Mouse (Mus musculus): Measurements from ENCODE around the gene Plxna4. TPM values are rescaled to one million over a fixed set of nuclear protein-coding genes. Genes with fewer than 3 reads are reported as not detected.

The Plxna4 gene
- polyA plus RNA-seq, 1 experiment from 2014 or later = 2.3 TPM

DNA sequence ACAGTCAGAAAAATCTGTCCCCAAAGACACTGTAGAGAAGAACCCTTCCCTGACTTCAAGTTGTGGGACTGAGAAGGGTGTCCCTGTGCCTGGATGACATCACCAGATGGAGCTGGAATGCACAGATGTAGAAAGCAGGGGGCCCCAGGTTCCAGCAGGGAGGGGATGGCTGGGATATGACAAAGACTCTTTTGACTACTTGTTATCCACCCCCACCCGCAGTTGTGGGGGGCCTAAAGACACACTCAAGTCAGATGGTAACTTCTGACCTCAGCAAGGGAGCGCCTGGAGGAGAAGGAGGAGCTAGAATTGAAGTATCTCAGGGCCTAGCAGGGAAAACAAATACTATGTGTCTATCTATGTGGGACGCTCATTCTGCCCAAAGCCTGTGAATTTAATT lies 266.8 kb downstream of the Plxna4 start:
- no peaks in the 10 kb centered on the region for H3K36me3 ChIP-seq
- ATAC-seq = no peak
- WGBS = 66% methylated on average over 3 of the region's 3 CpGs
- no peak overlapping the region for H3K4me2 ChIP-seq (replicated peaks)
- no peaks in the 10 kb centered on the region for H3K27me3 ChIP-seq (replicated peaks)
- no peaks in the 10 kb centered on the region for H3K9me3 ChIP-seq
- H3K27ac ChIP-seq = no peak overlapping the region
- H3K4me1 ChIP-seq (replicated peaks) = no peaks in the 10 kb centered on the region
- H3K4me3 ChIP-seq (replicated peaks) = no peak overlapping the region
- no peak overlapping the region for H3K9ac ChIP-seq

DNA sequence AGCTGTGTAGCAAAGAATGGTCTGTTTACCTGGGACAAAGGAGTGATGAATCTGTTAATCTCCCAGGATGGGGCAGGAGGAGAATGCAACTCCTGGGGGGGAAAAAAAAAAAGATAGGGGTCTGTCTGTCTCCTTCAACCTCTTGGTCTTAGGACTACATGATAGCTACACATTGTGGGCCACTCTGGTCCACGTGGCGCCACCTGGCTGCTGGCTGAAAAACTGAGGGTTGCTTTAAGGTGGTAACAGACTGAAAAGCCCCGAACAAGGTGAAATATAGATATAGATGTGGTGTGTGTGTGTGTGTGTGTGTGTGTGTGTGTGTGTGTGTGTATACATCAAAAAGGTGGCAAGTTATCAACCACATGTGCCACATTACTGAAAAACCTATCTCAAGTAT lies 267.7 kb downstream of the Plxna4 start:
- H3K4me1 ChIP-seq (replicated peaks) = no peaks in the 10 kb centered on the region
- no peak overlapping the region for H3K27ac ChIP-seq
- ATAC-seq = no peak
- H3K4me2 ChIP-seq (replicated peaks) = no peak overlapping the region
- no peaks in the 10 kb centered on the region for H3K27me3 ChIP-seq (replicated peaks)
- 39% methylated on average over 3 of the region's 3 CpGs for WGBS
- H3K9me3 ChIP-seq = no peaks in the 10 kb centered on the region
- H3K4me3 ChIP-seq (replicated peaks) = no peak overlapping the region
- no peak overlapping the region for H3K9ac ChIP-seq
- H3K36me3 ChIP-seq = no peaks in the 10 kb centered on the region

DNA sequence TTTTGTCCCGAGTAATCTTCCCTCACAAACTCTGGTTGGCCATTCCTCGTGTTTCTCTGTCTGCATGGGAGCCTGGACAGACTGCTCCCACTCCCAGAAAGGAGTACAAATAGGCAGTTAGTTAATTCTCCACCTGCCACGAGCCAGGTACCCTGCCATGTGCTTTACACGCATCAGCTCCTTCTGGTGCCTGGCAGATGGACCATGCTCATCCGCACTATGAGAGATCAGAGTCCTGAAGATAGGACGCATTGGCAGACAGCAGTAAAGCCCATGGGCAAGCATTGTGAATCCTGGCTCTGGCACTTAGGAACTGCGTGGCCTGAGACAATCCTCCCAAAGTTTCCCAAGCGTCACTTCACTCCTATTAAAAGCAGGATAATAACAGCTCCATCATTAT lies 270.5 kb downstream of the Plxna4 start:
- no peak overlapping the region for H3K4me2 ChIP-seq (replicated peaks)
- ATAC-seq = no peak
- no peak overlapping the region for H3K9ac ChIP-seq
- H3K9me3 ChIP-seq = no peaks in the 10 kb centered on the region
- no peaks in the 10 kb centered on the region for H3K4me1 ChIP-seq (replicated peaks)
- no peaks in the 10 kb centered on the region for H3K27me3 ChIP-seq (replicated peaks)
- WGBS = 78% methylated on average over 8 of the region's 8 CpGs
- no peak overlapping the region for H3K4me3 ChIP-seq (replicated peaks)
- no peaks in the 10 kb centered on the region for H3K36me3 ChIP-seq
- H3K27ac ChIP-seq = no peak overlapping the region

DNA sequence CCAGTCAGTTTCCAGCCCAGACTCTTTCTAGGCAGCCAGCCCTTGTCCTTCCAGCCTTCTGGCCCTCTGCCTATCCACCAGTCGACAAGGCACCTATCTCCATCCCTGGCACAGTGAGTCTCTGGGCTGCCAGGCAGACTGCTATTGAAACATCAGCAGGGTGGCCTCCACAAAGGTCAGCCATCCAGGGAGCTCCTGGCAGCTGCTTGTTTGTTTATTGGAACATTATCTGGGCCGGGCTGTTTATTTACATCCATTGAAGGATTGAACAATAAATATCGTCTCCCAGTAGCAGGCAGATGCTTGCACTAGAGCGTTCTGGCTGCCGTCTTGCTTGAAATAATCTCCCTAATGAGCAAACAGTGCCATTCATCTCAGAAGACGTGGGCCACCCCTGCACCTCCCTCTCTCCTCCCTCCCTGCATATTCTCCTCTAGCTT lies 273.0 kb downstream of the Plxna4 start:
- Histone ChIP-seq H3K36me3 (no peaks in the 10 kb centered on the region), H3K4me1 (replicated peaks) (no peaks in the 10 kb centered on the region), H3K27ac (no peak overlapping the region), H3K27me3 (replicated peaks) (no peaks in the 10 kb centered on the region), H3K9me3 (no peaks in the 10 kb centered on the region), H3K9ac (no peak overlapping the region), H3K4me2 (replicated peaks) (no peak overlapping the region), H3K4me3 (replicated peaks) (no peak overlapping the region)
- no peak for ATAC-seq
- WGBS = 9% methylated on average over 6 of the region's 6 CpGs

DNA sequence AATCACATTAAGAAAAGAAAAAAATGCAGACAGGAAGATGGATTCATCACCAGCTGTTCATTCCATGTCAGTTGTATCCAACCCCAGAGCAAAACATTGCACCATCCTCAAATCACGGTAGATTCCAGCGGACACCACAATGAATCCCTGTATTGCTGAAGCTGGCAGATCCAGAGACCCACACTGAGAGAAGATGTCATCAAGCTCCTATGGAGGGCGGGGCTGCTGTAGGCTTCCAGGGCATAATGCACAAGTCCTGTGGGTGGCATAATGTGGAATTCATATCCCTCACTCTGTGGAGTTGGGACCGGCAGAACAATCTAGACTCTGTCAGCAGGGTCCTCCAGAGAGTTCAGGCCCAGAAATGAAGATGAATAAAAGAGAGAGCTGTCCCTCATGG lies 278.8 kb downstream of the Plxna4 start:
- no peak overlapping the region for H3K4me3 ChIP-seq (replicated peaks)
- H3K4me1 ChIP-seq (replicated peaks) = no peaks in the 10 kb centered on the region
- no peaks in the 10 kb centered on the region for H3K36me3 ChIP-seq
- no peaks in the 10 kb centered on the region for H3K27me3 ChIP-seq (replicated peaks)
- H3K27ac ChIP-seq = no peak overlapping the region
- no peak for ATAC-seq
- H3K4me2 ChIP-seq (replicated peaks) = no peak overlapping the region
- 88% methylated on average over 4 of the region's 4 CpGs for WGBS
- H3K9ac ChIP-seq = no peak overlapping the region
- no peaks in the 10 kb centered on the region for H3K9me3 ChIP-seq

DNA sequence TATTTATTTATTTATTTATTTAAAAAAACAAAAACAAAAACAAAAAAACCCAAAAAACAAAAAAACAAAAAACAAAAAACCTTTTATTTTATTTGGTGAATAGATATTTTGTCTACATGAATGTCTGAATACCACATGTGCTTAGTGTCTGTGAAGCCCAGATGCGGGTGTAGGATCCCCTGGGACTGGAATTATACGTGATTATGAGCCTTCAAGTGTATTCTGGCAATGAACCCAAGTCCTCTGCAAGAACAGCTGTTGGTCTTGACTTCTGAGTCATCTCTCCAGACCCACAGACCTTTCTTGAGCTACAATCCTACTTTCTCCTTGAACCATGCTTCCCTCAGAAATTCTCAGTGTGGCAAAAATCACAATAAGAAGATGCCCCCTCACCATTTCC lies 287.4 kb downstream of the Plxna4 start:
- H3K4me1 ChIP-seq (replicated peaks) = no peaks in the 10 kb centered on the region
- H3K27ac ChIP-seq = no peak overlapping the region
- no peak overlapping the region for H3K4me2 ChIP-seq (replicated peaks)
- no peaks in the 10 kb centered on the region for H3K9me3 ChIP-seq
- no peaks in the 10 kb centered on the region for H3K36me3 ChIP-seq
- no peaks in the 10 kb centered on the region for H3K27me3 ChIP-seq (replicated peaks)
- no peak for ATAC-seq
- H3K9ac ChIP-seq = no peak overlapping the region
- WGBS = 81% methylated on average over 2 of the region's 2 CpGs
- no peak overlapping the region for H3K4me3 ChIP-seq (replicated peaks)

DNA sequence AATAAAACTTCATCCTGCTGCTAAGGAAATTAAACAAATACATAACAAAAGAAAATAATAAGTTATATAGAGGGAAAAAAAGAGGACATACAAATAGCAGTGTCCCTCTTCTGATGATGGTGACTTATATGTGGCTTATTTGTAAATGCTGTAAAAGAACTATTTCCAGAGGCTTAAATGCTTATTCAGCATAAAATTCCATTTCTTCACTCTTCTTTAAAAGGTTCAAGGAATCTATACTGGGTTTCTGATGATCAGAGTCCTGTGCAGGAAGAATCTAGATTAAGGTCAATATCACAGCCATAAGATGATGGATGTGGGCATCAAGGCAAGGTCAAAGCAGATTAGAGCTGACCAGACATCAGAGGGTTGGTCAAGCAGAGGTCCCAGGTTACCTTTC lies 306.5 kb downstream of the Plxna4 start:
- Histone ChIP-seq H3K9me3 (no peaks in the 10 kb centered on the region), H3K9ac (no peak overlapping the region), H3K36me3 (no peaks in the 10 kb centered on the region), H3K4me2 (replicated peaks) (no peak overlapping the region), H3K4me1 (replicated peaks) (no peaks in the 10 kb centered on the region), H3K27ac (no peak overlapping the region), H3K27me3 (replicated peaks) (no peaks in the 10 kb centered on the region), H3K4me3 (replicated peaks) (no peak overlapping the region)
- no peak for ATAC-seq

DNA sequence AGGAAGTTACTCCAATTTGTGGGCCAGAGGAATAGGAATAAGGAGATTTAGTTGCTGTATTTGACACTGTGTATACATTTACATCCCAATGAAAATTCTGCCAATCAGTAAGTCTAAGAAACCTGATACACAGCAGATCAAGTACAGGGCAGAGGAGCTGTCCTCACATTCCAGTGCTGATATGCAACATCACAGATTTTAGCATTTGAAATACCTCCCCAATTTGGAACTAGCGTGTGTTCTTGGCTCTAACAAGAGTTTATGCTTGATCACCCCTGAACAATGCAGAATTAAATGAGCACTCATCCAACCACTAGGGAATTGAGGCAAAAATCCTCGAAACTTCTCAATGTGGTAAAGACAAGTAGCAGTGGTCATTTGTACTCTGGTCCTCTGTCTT lies 307.3 kb downstream of the Plxna4 start:
- Histone ChIP-seq H3K4me2 (replicated peaks) (no peak overlapping the region), H3K27ac (no peak overlapping the region), H3K27me3 (replicated peaks) (no peaks in the 10 kb centered on the region), H3K4me1 (replicated peaks) (no peaks in the 10 kb centered on the region), H3K9ac (no peak overlapping the region), H3K36me3 (no peaks in the 10 kb centered on the region), H3K4me3 (replicated peaks) (no peak overlapping the region), H3K9me3 (no peaks in the 10 kb centered on the region)
- 51% methylated on average over 2 of the region's 2 CpGs for WGBS
- no peak for ATAC-seq

DNA sequence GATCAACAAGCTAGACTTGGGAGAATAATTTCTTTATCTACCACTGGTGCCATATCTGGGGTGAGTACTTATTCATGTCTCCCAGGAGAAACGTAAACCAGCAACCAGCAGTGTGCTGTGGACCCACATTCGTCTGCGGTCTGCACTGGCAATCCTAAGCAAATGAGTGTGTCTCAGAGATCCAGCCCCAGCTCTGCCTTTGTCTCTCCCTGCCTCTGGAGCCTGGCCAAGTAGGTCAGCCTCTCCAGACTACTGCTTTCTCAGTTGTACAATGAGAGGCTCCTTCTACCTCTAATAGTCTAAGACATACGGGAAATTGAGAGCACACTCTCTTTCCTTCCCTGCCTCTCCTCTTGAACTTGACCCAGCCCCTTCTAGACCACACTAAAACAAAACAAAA lies 316.5 kb downstream of the Plxna4 start:
- Histone ChIP-seq H3K27ac (no peak overlapping the region), H3K36me3 (no peaks in the 10 kb centered on the region), H3K4me1 (replicated peaks) (no peaks in the 10 kb centered on the region), H3K9me3 (no peaks in the 10 kb centered on the region), H3K9ac (no peak overlapping the region), H3K27me3 (replicated peaks) (no peaks in the 10 kb centered on the region), H3K4me2 (replicated peaks) (no peak overlapping the region), H3K4me3 (replicated peaks) (no peak overlapping the region)
- ATAC-seq = no peak
- WGBS = 68% methylated on average over 4 of the region's 4 CpGs

DNA sequence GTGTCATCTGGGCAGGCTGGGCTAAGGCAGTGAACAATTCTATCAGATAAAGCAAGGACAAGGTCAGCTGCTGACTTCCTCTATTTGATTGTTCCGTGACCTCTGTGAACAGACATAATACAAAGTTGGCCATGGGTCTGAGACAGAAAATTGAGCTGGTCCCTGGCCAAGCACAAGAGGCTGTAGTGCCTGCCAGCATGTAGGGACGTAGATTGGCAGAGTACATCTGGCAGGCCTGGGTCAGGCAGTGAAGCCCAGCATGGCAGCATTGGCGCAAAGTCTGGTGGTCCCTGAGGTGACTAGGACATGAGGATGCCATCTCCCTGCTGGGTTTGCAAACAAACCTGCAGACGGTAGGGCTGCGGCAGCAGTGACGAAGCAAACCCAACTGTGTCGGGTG lies 321.9 kb downstream of the Plxna4 start:
- Histone ChIP-seq H3K27ac (no peak overlapping the region), H3K27me3 (replicated peaks) (no peaks in the 10 kb centered on the region), H3K4me1 (replicated peaks) (no peaks in the 10 kb centered on the region), H3K9me3 (no peaks in the 10 kb centered on the region), H3K4me2 (replicated peaks) (no peak overlapping the region), H3K36me3 (no peaks in the 10 kb centered on the region), H3K9ac (no peak overlapping the region), H3K4me3 (replicated peaks) (no peak overlapping the region)
- ATAC-seq = no peak
- 90% methylated on average over 7 of the region's 7 CpGs for WGBS

DNA sequence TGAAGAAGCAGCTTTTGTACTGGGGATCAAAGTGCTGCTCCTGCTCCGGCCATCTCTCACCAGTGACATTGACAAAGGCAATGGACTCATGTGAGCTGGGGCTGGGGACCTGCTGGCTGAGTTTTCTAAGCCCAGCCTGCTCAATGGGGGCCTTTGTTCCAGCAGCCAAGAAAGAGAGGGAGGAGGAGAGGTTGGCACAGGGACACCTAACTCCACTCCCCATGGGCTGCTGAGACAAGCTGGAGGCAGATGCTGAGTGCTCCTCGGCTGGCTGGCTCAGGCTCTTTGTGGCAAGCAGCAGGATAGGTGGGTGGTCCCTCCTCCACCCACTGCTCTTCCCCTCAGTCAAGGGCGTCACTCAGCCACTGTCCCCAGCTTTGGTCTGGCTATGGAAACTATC lies 326.7 kb downstream of the Plxna4 start:
- H3K27me3 ChIP-seq (replicated peaks) = no peaks in the 10 kb centered on the region
- no peaks in the 10 kb centered on the region for H3K36me3 ChIP-seq
- no peaks in the 10 kb centered on the region for H3K4me1 ChIP-seq (replicated peaks)
- H3K4me3 ChIP-seq (replicated peaks) = no peak overlapping the region
- no peak overlapping the region for H3K27ac ChIP-seq
- no peak for ATAC-seq
- WGBS = 49% methylated on average over 3 of the region's 3 CpGs
- H3K9ac ChIP-seq = no peak overlapping the region
- no peak overlapping the region for H3K4me2 ChIP-seq (replicated peaks)
- H3K9me3 ChIP-seq = no peaks in the 10 kb centered on the region

DNA sequence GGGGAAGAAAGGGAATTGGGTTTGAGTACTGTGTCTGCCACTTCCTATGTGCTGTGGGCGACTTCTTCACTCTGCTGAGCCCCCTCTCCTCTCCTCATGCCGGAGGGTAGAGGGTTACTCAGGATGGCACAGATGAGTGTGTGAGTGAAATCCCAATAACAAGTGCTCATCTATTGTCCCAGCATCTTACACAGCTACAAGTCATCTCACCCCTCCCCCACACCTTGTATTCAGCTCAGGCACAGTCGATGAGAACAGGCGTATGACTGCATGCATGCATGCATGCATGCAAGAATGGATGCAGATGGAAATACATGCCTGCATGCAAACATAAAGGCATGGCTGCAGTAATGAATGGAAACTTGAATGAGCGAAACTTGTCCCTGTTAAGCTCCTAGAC lies 327.7 kb downstream of the Plxna4 start:
- no peak overlapping the region for H3K4me3 ChIP-seq (replicated peaks)
- 81% methylated on average over 5 of the region's 5 CpGs for WGBS
- H3K4me2 ChIP-seq (replicated peaks) = no peak overlapping the region

DNA sequence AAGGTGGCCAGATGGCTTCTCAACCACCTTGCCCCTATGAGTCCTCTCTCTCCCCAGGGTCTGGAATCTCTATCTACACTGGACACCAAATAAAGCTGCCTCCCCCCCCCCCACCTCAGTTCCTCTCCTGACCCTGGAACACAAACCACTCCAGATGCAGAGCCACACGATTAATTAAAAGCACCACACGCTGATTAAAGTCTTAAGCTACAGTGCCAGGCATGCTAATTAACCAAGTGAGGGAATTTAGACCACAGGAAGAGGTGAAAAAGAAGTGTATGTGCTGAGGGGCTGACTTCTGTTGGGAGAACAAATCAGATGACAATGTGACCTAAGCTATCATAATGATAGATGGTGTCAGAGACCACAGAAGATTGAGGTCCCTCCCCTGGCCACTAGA lies 332.8 kb downstream of the Plxna4 start:
- no peaks in the 10 kb centered on the region for H3K36me3 ChIP-seq

More for the DNA sequence above, 327.7 kb downstream of the Plxna4 start:
- no peak overlapping the region for H3K9ac ChIP-seq
- H3K4me1 ChIP-seq (replicated peaks) = no peaks in the 10 kb centered on the region
- no peaks in the 10 kb centered on the region for H3K36me3 ChIP-seq
- no peak overlapping the region for H3K27ac ChIP-seq
- no peaks in the 10 kb centered on the region for H3K9me3 ChIP-seq
- H3K27me3 ChIP-seq (replicated peaks) = no peaks in the 10 kb centered on the region
- no peak for ATAC-seq

DNA sequence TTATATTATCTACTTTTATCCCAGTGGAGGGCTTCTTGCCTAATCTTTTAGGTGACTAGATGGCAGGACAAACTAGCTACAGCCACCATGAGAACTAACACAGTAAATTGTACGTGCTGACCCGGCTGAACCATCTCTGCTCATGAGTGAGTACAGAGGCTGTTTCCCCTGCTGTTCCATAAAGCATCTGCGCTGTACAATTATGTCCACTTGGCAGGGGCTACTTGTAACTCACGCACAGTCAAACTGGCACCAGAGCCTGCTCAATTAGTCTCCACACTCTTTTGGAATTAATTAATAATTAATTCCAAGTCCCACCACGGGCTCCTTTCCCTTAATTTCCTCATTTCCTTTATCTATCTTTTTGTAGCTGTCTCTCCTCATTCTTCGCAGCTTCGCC lies 335.8 kb downstream of the Plxna4 start:
- WGBS = 79% methylated on average over 7 of the region's 7 CpGs
- H3K27ac ChIP-seq = no peak overlapping the region
- no peaks in the 10 kb centered on the region for H3K9me3 ChIP-seq
- no peak overlapping the region for H3K4me2 ChIP-seq (replicated peaks)
- H3K4me1 ChIP-seq (replicated peaks) = no peaks in the 10 kb centered on the region
- no peak overlapping the region for H3K9ac ChIP-seq
- no peaks in the 10 kb centered on the region for H3K36me3 ChIP-seq
- no peak overlapping the region for H3K4me3 ChIP-seq (replicated peaks)
- no peak for ATAC-seq
- H3K27me3 ChIP-seq (replicated peaks) = no peaks in the 10 kb centered on the region

More for the DNA sequence above, 332.8 kb downstream of the Plxna4 start:
- 74% methylated on average over 2 of the region's 2 CpGs for WGBS
- no peak overlapping the region for H3K9ac ChIP-seq
- H3K27ac ChIP-seq = no peak overlapping the region
- no peak for ATAC-seq
- H3K9me3 ChIP-seq = no peaks in the 10 kb centered on the region
- H3K4me2 ChIP-seq (replicated peaks) = no peak overlapping the region
- H3K4me3 ChIP-seq (replicated peaks) = no peak overlapping the region
- no peaks in the 10 kb centered on the region for H3K4me1 ChIP-seq (replicated peaks)
- H3K27me3 ChIP-seq (replicated peaks) = no peaks in the 10 kb centered on the region

Measured in intestine, embryonic 15.5 days (tissue).